Mouse (Mus musculus) left cerebral cortex, adult 8-10 months (tissue): Measurements from ENCODE around the gene Hist1h4m. TPM values are rescaled to one million over a fixed set of nuclear protein-coding genes. Genes with fewer than 3 reads are reported as not detected.
"Not testable (repeated sequence)": the region's sequence is repeated elsewhere in the genome, so short reads cannot be mapped to it uniquely, and the experiment has no call there.

Source experiments
- DNase-seq, 2 experiments: peaks; one replicate each; pipeline ENCODE4 v3.0.0; 2022; ENCODE audit warnings: low spot score in 2 of 2
- microRNA-seq, 2 experiments: library from miRNA; unstranded; fragments of <30 nt; microRNA quantifications; one replicate each; pipeline ENCODE4 v1.2.0; 2022
- total RNA-seq, 4 experiments: library from RNA; stranded (reverse); gene quantifications; 2 replicates each; pipeline ENCODE4 v1.2.4; 2022

The Hist1h4m gene
- total RNA-seq, 4 experiments from 2014 or later, result 177 to 265 (median 220) TPM

DNA sequence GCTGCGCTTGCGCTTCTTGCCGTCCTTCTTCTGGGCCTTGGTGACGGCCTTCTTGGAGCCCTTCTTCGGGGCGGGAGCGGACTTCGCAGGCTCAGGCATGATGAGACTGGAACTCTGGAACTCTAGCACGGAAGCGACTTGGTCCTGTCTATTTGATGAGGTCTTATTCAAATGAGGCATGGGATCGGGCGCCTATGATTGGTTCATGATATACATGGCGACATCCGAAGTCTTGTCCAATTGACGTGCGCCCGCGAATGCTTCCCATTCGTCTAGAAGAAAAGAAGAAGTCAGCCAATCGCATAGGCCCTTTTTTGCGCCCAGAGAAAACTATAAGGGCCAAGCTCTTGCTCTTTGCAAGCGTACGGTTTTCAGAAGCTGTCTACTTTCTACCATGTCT lies 1.5 kb upstream of the Hist1h4m start, which contains the start of the genes Hist1h2bq and Hist1h2ao:
Hist1h2bq (minus strand) TSS at position 125 of the 400 bp plus-strand sequence.
Hist1h2ao (plus strand) TSS at position 393 of the 400 bp plus-strand sequence.
- not testable (repeated sequence) for DNase-seq

DNA sequence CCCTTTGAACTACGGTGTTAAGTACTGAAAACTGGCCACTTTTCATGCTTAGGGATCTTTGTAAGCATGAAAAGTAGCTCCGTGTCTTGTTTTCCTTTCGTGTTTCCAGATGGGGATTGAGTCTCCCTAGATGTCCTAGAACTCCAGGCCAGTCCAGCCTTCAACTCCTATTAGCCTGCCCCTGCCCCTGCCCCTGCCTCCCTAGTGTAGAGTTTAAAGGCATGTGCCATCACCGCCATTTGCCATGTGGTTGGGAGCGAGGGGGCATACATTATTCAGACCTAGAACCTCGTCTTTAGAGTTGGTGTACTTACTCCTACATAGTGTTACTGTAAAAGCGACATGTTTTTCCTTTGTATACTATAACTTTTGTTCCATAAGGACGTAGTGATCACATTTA lies 472 bp upstream of the Hist1h4m start:
- not testable (repeated sequence) for DNase-seq

DNA sequence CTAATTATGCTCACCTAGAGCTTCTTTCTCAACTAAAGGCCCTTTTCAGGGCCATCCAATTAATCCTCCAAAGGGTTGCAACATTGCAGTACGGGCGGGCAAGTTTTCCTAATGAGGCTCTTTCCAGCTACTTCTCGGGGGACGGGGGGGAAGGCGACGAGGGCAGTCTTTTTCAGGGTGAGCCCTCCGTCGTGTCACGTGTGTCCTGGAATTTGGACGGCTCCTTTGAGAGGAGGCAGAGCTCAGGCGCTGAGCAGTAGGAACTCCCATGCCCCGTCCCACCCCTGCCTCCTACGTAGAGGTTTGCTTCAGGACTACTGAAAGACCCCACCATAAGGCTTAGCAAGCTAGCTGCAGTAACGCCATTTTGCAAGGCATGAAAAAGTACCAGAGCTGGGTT lies 546 bp downstream of the Hist1h4m start:
- DNase-seq, result not testable (repeated sequence)

DNA sequence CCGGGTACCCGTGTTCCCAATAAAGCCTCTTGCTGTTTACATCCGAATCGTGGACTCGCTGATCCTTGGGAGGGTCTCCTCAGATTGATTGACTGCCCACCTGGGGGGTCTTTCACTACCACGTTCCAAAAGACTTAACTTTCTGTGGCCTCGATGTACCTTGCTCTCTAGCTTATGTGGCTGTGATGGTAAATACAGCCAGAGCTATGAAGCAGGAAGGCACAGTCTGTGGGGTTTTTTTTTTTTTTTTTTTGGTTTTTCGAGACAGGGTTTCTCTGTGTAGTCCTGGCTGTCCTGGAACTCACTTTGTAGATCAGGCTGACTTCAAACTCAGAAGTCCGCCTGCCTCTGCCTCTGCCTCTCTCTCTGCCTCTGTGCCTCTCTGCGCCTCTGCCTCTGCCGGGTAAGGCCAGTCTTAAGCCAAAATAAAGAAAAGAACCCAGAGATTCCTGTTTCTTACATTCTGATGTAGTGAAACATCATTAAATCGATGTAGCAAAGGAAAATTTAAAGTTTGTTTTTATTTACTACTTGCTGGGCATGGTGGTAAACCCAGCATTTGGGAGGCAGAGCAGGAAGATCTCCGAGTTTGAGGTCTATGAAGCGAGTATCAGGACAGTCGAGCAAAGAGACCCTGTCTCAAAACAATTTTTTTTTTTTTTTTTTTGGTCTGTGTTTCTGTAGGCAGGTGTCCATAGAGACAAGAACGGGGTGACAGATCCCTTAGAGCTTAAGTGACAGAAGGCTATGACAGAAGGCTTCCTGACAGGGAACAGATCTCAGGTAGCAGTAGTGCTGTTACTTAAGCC lies 8.7 kb downstream of the Hist1h4m start:
- DNase-seq, result not testable (repeated sequence)

DNA sequence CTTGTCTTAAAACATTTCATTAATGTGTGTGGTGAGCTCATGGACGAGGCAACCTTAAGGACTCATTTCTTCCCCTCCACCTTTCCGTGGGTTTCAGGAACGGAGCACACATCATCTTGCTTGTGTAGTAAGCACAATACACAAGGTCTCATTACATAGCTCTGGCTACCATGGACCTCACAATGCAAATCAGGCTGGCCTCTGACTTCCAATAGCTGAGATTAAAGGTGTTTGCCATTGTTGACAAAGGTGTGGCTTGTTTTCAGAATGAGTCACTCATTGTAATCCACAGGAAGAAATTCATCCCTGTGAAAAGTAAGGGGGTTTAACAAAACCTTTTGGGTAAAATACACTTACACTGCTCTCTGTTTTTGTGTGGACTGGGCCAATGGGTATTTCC lies 17.0 kb downstream of the Hist1h4m start:
- DNase-seq, result no peak

DNA sequence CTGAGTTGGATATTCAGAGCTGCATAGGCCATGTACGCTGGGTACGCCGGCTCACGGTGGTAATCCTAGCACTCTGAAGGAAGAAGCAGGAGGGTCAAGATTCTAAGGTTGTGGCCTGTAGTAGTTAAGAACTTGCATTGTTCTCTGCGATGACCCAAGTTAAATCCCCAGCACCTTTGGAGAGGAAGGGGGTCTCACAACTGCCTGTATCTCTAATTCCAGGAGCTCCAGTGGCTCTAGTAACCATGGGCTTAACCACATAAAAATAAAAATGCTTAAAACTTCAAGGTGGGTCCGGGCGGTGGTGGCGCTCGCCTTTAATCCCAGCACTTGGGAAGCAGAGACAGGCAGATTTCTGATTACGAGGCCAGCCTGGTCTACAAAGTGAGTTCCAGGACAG lies 18.8 kb downstream of the Hist1h4m start:
- no peak for DNase-seq

DNA sequence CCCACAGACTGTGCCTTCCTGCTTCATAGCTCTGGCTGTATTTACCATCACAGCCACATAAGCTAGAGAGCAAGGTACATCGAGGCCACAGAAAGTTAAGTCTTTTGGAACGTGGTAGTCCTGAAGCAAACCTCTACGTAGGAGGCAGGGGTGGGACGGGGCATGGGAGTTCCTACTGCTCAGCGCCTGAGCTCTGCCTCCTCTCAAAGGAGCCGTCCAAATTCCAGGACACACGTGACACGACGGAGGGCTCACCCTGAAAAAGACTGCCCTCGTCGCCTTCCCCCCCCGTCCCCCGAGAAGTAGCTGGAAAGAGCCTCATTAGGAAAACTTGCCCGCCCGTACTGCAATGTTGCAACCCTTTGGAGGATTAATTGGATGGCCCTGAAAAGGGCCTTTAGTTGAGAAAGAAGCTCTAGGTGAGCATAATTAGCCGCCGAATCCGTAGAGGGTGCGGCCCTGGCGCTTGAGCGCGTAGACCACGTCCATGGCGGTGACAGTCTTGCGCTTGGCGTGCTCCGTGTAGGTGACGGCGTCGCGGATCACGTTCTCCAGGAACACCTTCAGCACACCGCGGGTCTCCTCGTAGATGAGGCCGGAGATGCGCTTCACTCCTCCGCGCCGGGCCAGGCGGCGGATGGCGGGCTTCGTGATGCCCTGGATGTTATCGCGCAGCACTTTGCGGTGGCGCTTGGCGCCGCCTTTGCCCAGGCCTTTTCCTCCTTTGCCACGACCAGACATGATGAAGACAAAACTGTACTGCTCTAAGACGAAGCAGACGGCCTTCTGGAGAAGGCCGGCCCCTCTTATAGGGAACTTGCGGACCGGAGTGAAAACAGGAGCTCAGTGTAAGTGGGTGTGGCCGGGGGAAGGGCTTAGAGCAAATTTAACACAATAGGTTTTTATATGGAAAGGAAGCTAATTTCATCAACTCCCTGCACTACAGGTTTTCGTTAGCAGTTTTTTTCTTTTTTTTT lies 20.2 kb downstream of the Hist1h4m start, which contains the start of gene Hist1h4n:
Hist1h4n (minus strand) TSS at position 779 of the 977 bp plus-strand sequence.
- peak in 1 of 2 experiments; percentile 30 for DNase-seq

DNA sequence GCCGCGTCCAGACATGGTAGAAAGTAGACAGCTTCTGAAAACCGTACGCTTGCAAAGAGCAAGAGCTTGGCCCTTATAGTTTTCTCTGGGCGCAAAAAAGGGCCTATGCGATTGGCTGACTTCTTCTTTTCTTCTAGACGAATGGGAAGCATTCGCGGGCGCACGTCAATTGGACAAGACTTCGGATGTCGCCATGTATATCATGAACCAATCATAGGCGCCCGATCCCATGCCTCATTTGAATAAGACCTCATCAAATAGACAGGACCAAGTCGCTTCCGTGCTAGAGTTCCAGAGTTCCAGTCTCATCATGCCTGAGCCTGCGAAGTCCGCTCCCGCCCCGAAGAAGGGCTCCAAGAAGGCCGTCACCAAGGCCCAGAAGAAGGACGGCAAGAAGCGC lies 21.9 kb downstream of the Hist1h4m start, which contains the start of the genes Hist1h2ap and Hist1h2br:
Hist1h2ap (minus strand) TSS at position 47 of the 400 bp plus-strand sequence.
Hist1h2br (plus strand) TSS at position 283 of the 400 bp plus-strand sequence.
- DNase-seq, result not testable (repeated sequence)

DNA sequence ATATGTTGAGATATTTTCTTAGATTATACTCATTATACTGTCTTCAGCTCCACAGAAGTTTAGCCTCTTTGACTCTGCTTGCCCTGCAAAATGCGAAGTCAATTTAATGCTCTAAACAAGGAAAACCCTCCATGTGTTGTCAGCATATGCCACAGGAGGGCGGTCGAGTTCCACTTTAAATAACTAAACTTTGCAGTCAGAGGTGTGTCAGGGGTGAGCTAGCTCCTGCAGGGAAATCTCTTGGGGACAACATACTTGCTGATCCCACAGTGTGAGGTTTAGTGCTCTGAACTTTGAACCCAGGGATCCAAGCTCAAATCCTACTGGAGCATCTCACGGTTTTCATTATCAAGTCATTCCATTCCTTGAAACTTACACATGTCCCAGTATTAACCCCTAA lies 29.0 kb downstream of the Hist1h4m start:
- not testable (repeated sequence) for DNase-seq

DNA sequence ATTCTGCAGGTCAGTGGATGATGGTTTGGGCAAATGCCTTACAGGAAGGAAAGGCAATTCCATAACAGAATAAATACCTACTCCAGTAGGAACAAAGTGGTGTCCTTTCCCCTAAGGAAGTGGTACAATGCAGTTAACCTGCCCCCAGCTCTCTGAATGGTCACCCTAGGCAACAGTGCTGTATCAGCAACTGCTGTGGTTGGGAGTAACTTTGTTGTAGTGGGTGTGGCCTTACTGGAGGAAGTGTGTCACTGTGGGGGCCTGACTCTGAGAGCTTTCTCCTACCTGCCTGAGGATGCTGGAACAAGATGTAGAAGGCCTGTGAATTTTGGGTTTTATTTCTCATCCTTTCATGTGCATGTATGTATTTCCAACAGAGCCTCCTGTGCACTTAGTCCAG lies 34.8 kb downstream of the Hist1h4m start:
- DNase-seq, result not testable (repeated sequence)

DNA sequence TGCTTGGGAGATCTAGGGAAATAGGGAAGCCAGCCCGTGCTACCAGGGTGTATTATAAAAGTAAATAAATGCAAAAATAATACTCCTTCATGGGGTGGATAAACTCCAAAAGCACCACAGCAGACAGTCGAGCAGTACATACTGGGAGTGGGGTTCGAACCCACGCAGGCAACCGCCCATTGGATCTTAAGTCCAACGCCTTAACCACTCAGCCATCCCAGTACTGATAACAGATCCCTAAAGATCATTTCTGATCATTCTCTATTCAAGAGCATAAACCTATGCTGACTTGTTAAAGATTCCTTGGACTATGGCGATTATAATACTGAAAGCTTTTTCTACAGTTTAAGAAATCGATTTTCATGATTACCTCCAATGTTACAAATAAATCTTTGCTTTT lies 36.3 kb downstream of the Hist1h4m start:
- no peak for DNase-seq

DNA sequence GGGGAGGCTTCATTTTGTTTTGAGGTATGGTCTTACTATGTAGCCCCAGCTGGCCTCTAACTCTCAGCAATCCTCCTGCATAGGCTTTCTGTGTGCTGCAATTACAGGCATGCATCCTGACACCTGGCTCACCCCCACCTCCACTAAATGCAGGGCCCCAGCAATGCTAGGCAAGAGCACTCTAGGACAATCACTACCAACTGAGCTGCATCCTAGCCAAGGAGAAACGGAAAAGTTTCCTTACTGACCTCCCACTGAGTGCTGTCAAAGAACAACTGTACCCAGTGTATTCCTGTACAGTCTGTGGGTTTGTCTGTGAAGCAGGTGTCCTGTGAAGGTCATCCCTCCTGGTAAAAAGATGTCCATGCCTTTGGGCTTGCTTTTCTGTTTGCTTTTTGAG lies 39.1 kb downstream of the Hist1h4m start:
- not testable (repeated sequence) for DNase-seq

DNA sequence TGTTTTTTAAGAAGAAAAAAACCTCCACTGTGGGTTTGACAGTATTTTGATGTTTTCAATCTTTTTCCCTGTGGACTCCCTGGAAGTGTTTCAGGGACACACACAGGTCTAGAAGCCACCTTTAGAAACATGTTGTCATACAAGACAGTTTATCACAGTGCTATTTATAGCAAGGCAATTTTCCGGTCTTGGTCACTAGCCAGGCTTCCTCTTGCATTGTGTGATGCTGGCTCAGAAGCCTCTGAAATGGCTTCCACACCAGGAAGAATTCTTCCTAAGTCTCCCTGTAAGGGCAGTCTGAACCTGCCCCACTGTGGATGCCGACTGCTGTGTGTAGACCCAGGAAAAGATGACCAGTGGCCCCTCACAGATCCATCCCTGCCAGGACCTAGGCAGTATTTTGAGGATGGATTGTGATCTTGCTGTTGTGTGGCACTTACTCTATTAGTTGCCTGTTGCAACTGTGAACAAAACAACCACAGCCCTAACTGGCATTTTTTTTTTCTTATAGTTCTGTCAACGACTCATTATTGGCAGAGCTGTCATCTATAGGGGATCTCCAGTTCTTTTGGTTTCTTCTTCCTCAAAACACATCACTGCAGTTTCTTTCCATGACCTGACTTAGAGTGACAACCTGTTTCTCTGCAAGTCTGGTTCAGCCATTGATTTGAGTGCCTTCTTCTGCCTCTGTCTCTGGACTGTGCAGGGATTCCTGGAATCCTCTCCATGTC lies 40.8 kb downstream of the Hist1h4m start:
- no peak for DNase-seq

DNA sequence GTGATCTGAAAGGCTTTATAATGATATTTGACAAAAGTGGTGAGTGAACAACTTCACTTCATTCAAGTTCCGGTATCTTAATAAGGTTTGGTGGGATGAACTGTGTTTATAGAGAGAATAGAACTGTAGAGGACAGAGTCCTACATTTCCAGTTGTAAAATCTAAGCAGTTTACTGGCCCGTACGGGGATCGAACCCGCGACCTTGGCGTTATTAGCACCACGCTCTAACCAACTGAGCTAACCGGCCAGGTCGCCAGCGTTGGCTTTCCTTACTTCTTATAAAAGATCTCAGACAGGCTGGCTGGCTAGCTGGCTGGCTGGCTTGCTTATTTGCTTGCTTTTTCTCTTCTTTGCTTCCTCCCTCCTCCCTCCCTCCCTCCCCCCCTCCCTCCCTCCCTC lies 43.6 kb downstream of the Hist1h4m start:
- DNase-seq, result peak; percentile 64 to 95

DNA sequence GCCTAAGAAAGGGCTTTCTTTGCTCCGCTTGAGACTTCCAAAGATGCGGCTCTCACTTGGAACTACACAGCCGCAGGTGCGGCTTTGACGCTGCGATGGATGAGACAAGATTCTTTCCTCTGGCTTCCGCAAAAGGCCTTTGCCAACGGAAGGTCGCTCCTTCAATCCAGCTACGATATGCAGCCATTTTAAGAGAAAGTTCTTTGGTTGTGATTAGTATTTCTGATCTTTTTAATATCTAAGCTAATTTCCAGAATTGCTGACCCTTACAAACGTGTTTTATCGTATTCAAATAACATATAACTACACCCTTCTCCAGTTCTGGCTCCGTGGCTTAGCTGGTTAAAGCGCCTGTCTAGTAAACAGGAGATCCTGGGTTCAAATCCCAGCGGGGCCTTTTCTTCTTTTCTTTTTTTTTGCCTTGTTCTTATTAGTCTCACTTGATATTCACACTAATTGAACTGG lies 44.2 kb downstream of the Hist1h4m start:
- peak; percentile 23 to 41 for DNase-seq

DNA sequence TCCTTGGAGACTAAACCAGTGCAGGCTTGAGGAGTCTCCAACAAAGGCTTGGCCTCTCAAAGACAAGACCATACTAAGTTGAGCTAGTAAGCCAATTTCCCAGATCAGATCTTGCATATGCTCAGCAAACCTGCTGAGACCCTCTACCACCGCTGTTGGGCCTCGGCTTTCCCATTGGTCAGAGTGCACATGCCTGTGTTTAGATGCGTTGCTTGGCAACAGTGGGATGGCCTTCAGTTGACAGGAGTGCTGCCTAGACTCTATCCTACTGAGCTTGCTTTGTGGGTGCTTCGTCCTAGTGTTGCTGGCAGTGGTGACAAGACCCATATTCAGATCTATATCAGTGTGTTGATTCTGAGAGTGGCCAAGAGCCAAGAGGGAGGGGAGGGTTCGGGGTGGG lies 50.1 kb downstream of the Hist1h4m start:
- no peak for DNase-seq

Small RNA genes within 50 kb of the gene (microRNA-seq; reads per million reads assigned to microRNA genes)
- 0 reads per million in 2 experiments for gene Gm19658
- 0 reads per million in 2 experiments for gene Gm44346
- 0 reads per million in 2 experiments for gene Gm44466

Other genes starting within 250 kb of the Hist1h4m start
- not detected for gene Olfr1364, start 230.0 kb upstream of the Hist1h4m start, total RNA-seq
- gene Olfr1362, start 197.7 kb upstream of the Hist1h4m start, total RNA-seq, result not detected
- gene Olfr11, start 169.2 kb upstream of the Hist1h4m start, total RNA-seq, result not detected
- gene Olfr1361, start 148.4 kb upstream of the Hist1h4m start, total RNA-seq, result not detected
- gene Olfr1360, start 134.3 kb upstream of the Hist1h4m start, total RNA-seq, result not detected
- not detected for gene Olfr1359, start 113.6 kb upstream of the Hist1h4m start, total RNA-seq
- 10 to 100 TPM; 16.0 to 30.4 (median 22.3) TPM for gene Hist1h2bl, start 95.6 kb upstream of the Hist1h4m start, total RNA-seq
- 10 to 100 TPM in 3 of 4 experiments, not detected in 1; 16.4 to 24.8 (median 22.3) TPM for gene Hist1h2ai, start 95.3 kb upstream of the Hist1h4m start, total RNA-seq
- 10 to 100 TPM; 40.8 to 60.6 (median 44.2) TPM for gene Hist1h3h, start 94.1 kb upstream of the Hist1h4m start, total RNA-seq
- gene Hist1h2bm, start 89.7 kb upstream of the Hist1h4m start, total RNA-seq, result 1 to 10 TPM; 2.5 to 5.9 (median 4.5) TPM
- gene Hist1h4j, start 76.7 kb upstream of the Hist1h4m start, total RNA-seq, result 10 to 100 TPM; 18.4 to 23.9 (median 19.2) TPM
- 100 to 1,000 TPM; 294 to 349 (median 343) TPM for gene Hist1h4k, start 61.2 kb upstream of the Hist1h4m start, total RNA-seq
- 10 to 100 TPM in 3 of 4 experiments, 1 to 10 TPM in 1; 9.6 to 16.7 (median 11.1) TPM for gene Hist1h2ak, start 57.9 kb upstream of the Hist1h4m start, total RNA-seq
- gene Hist1h2bn, start 57.6 kb upstream of the Hist1h4m start, total RNA-seq, result 10 to 100 TPM in 3 of 4 experiments, 1 to 10 TPM in 1; 1.6 to 11.3 (median 10.8) TPM
- gene Hist1h1b, start 31.1 kb upstream of the Hist1h4m start, total RNA-seq, result 10 to 100 TPM in 2 of 4 experiments, 1 to 10 TPM in 2; 7.2 to 11.0 (median 10.2) TPM
- 10 to 100 TPM; 44.4 to 70.8 (median 54.9) TPM for gene Hist1h3i, start 28.4 kb upstream of the Hist1h4m start, total RNA-seq
- 1 to 10 TPM in 2 of 4 experiments, not detected in 2; 2.9 to 4.0 TPM for gene Hist1h2an, start 24.5 kb upstream of the Hist1h4m start, total RNA-seq
- 10 to 100 TPM in 1 of 4 experiments, 1 to 10 TPM in 3; 6.0 to 11.4 (median 8.5) TPM for gene Hist1h2bp, start 24.3 kb upstream of the Hist1h4m start, total RNA-seq
- 10 to 100 TPM; 26.3 to 44.6 (median 31.8) TPM for gene Hist1h2bq, start 1.5 kb upstream of the Hist1h4m start, total RNA-seq
- 10 to 100 TPM in 3 of 4 experiments, not detected in 1; 14.7 to 30.0 (median 20.1) TPM for gene Hist1h2ao, start 1.3 kb upstream of the Hist1h4m start, total RNA-seq
- gene Hist1h4n, start 20.4 kb downstream of the Hist1h4m start, total RNA-seq, result 10 to 100 TPM; 31.1 to 87.2 (median 44.3) TPM
- 10 to 100 TPM in 2 of 4 experiments, 1 to 10 TPM in 1, not detected in 1; 7.5 to 39.9 (median 17.1) TPM for gene Hist1h2ap, start 21.8 kb downstream of the Hist1h4m start, total RNA-seq
- gene Hist1h2br, start 22.0 kb downstream of the Hist1h4m start, total RNA-seq, result 10 to 100 TPM; 26.6 to 43.8 (median 31.6) TPM
- 1 to 10 TPM; 2.4 to 4.1 (median 3.3) TPM for gene Zfp184, start 133.3 kb downstream of the Hist1h4m start, total RNA-seq
- not detected for gene Pom121l2, start 169.4 kb downstream of the Hist1h4m start, total RNA-seq
- gene Prss16, start 198.0 kb downstream of the Hist1h4m start, total RNA-seq, result 1 to 10 TPM in 3 of 4 experiments, under 1 TPM in 1; 0.33 to 1.3 (median 1.0) TPM
- 10 to 100 TPM in 3 of 4 experiments, not detected in 1; 15.3 to 27.1 (median 22.8) TPM for gene Hist1h2ah, start 223.8 kb downstream of the Hist1h4m start, total RNA-seq
- 10 to 100 TPM in 3 of 4 experiments, 1 to 10 TPM in 1; 3.0 to 13.9 (median 10.7) TPM for gene Hist1h2bk, start 224.1 kb downstream of the Hist1h4m start, total RNA-seq
- gene Hist1h4i, start 229.6 kb downstream of the Hist1h4m start, total RNA-seq, result 10 to 100 TPM; 62.0 to 71.0 (median 68.4) TPM
- 10 to 100 TPM in 3 of 4 experiments, 1 to 10 TPM in 1; 9.0 to 26.2 (median 21.0) TPM for gene Hist1h2ag, start 231.2 kb downstream of the Hist1h4m start, total RNA-seq
- gene Hist1h2bj, start 231.5 kb downstream of the Hist1h4m start, total RNA-seq, result 10 to 100 TPM in 2 of 4 experiments, 1 to 10 TPM in 2; 7.2 to 11.6 (median 10.4) TPM